ENCODE assay signal across 17 mouse cellular contexts in genomic region chr14:34684989-34685388, GRCm38 (mm10).
"Had no signal": no experiment of that assay in that cellular context is flagged by ENCODE, and none has a peak within 500 bp of the region (broad histone marks: within the 10 kb centered on the region; RNA-seq: fewer than 3 reads in every experiment).

No protein-coding gene starts in this region.

- H3K9ac ChIP-seq: intestine, embryonic 15.5 days; limb, embryonic 15.5 days; lung, embryonic 14.5 days; midbrain, embryonic 12.5 days; neural tube, embryonic 13.5 days; stomach, embryonic 15.5 days had no signal

- H3K4me3 ChIP-seq: intestine, embryonic 15.5 days; limb, embryonic 15.5 days; megakaryocyte, embryonic 14.5 days; midbrain, embryonic 12.5 days; neural tube, embryonic 13.5 days; stomach, embryonic 15.5 days had no signal

- ATAC-seq: intestine, embryonic 15.5 days; midbrain, embryonic 16.5 days had no signal

- H3K9me3 ChIP-seq: intestine, embryonic 15.5 days; limb, embryonic 15.5 days; megakaryocyte, embryonic 14.5 days; midbrain, embryonic 12.5 days; neural tube, embryonic 13.5 days; stomach, embryonic 15.5 days had no signal

- H3K27me3 ChIP-seq: intestine, embryonic 15.5 days; limb, embryonic 15.5 days; megakaryocyte, embryonic 14.5 days; midbrain, embryonic 12.5 days; neural tube, embryonic 13.5 days; stomach, embryonic 15.5 days had no signal

- H3K4me1 ChIP-seq: intestine, embryonic 15.5 days; limb, embryonic 15.5 days; midbrain, embryonic 12.5 days; stomach, embryonic 15.5 days had no signal

- DNase-seq: kidney, adult 2 months; kidney, postnatal 36 days; layer of hippocampus, adult 9-11 months; layer of hippocampus, postnatal 36 days; lung, embryonic 14.5 days; lung, postnatal 10 days; lung, postnatal 4 days; right cerebral cortex, postnatal 14 days; thymus, adult 2 months; thymus, postnatal 25 days had no signal

- H3K36me3 ChIP-seq: intestine, embryonic 15.5 days had no signal

- H3K4me2 ChIP-seq: intestine, embryonic 15.5 days; limb, embryonic 15.5 days; lung, embryonic 14.5 days; midbrain, embryonic 12.5 days; neural tube, embryonic 13.5 days; stomach, embryonic 15.5 days had no signal

- H3K27ac ChIP-seq: intestine, embryonic 15.5 days; limb, embryonic 15.5 days; midbrain, embryonic 12.5 days; neural tube, embryonic 13.5 days; stomach, embryonic 15.5 days had no signal
